Comparison of ENCODE assay signal across 9 mouse cellular contexts in genomic region chr1:161286726-161287310, GRCm38 (mm10). TPM values are rescaled to one million over a fixed set of nuclear protein-coding genes. Genes with fewer than 3 reads are reported as not detected.
DNase-seq lines count a peak whose midpoint lies in the region; ATAC-seq and TF ChIP-seq lines count a peak whose summit lies in the region.
"Had no signal": no experiment of that assay in that cellular context is flagged by ENCODE, and none has a peak within 500 bp of the region (broad histone marks: within the 10 kb centered on the region; RNA-seq: fewer than 3 reads in every experiment).

No protein-coding gene starts in this region.

- no peak overlapping the region for H3K4me2 ChIP-seq in forebrain, embryonic 11.5 days (ENCODE audit: low read depth, low read length, severe bottlenecking)
- H3K4me2 ChIP-seq in liver, embryonic 14.5 days (ENCODE audit: low read depth): no peak overlapping the region
- peak overlapping the region; percentile 22; the same call in 1 of the 2 replicates for H3K4me2 ChIP-seq in neural tube, embryonic 13.5 days
- H3K4me2 ChIP-seq: limb, embryonic 12.5 days had no signal

- no peak overlapping the region for H3K27ac ChIP-seq in ES-E14 (ENCODE audit: insufficient read depth, low read depth, low read length, poor library complexity, severe bottlenecking)
- no peak overlapping the region for H3K27ac ChIP-seq in forebrain, embryonic 11.5 days (ENCODE audit: low read depth, low read length)
- no peak overlapping the region for H3K27ac ChIP-seq in liver, embryonic 14.5 days
- H3K27ac ChIP-seq in neural tube, embryonic 13.5 days (replicated peaks): no peak overlapping the region
- H3K27ac ChIP-seq: limb, embryonic 12.5 days had no signal

- no peaks in the 10 kb centered on the region for H3K36me3 ChIP-seq in ES-E14 (ENCODE audit: control insufficient read depth, insufficient read depth, low read length, poor library complexity, severe bottlenecking)
- no peaks in the 10 kb centered on the region for H3K36me3 ChIP-seq in forebrain, embryonic 11.5 days (ENCODE audit: control insufficient read depth, insufficient read depth, low read length)
- H3K36me3 ChIP-seq in liver, embryonic 14.5 days (replicated peaks; ENCODE audit: control insufficient read depth, insufficient read depth, low read depth): no peaks in the 10 kb centered on the region
- H3K36me3 ChIP-seq in neural tube, embryonic 13.5 days: no peaks in the 10 kb centered on the region
- H3K36me3 ChIP-seq: limb, embryonic 12.5 days had no signal

- peak; percentile 84 for ATAC-seq in forebrain, embryonic 11.5 days (replicated peaks; ENCODE audit: low FRiP score)
- peak; percentile 73; the same call in 1 of the 2 replicates for ATAC-seq in liver, embryonic 14.5 days (ENCODE audit: insufficient read depth)
- ATAC-seq in neural tube, embryonic 13.5 days (ENCODE audit: low read depth): peak; percentile 59; the same call in 1 of the 2 replicates

- no peak overlapping the region for H3K9ac ChIP-seq in ES-E14 (ENCODE audit: insufficient read depth, low read depth, low read length, poor library complexity, severe bottlenecking)
- no peak overlapping the region for H3K9ac ChIP-seq in forebrain, embryonic 11.5 days (ENCODE audit: low read length)
- H3K9ac ChIP-seq in liver, embryonic 14.5 days (replicated peaks): no peak overlapping the region
- no peak overlapping the region for H3K9ac ChIP-seq in neural tube, embryonic 13.5 days
- H3K9ac ChIP-seq: limb, embryonic 12.5 days had no signal

- in situ Hi-C loops in ES-E14 (cut with MboI; ENCODE audit: low sequenced_read_pairs in 2 of 2, unreplicated experiment in 2 of 2): loop anchor here in 1 of 2 experiments (10.0 kb wide), 1 partner anchor 72 kb away; no protein-coding TSS in a partner anchor

- H3K9me3 ChIP-seq in ES-E14 (ENCODE audit: control insufficient read depth, insufficient read depth, low read depth, low read length): no peaks in the 10 kb centered on the region
- no peaks in the 10 kb centered on the region; the same call in 1 of the 2 replicates for H3K9me3 ChIP-seq in forebrain, embryonic 11.5 days (ENCODE audit: control insufficient read depth, low read length)
- no peaks in the 10 kb centered on the region for H3K9me3 ChIP-seq in liver, embryonic 14.5 days (ENCODE audit: control insufficient read depth, low read length)
- 0 out of 2 replicates have a peak, but pooled peaks cover 12% of the 10 kb centered on the region for H3K9me3 ChIP-seq in neural tube, embryonic 13.5 days

- TF ChIP-seq CTCF in liver, embryonic 14.5 days (IDR thresholded peaks at IDR 0.05; ENCODE audit: low read depth): peak; percentile 81

- 26% methylated on average over 11 of the region's 11 CpGs for WGBS in forebrain, embryonic 11.5 days
- WGBS in liver, embryonic 14.5 days (ENCODE audit: insufficient replicate concordance): 23% methylated on average over 11 of the region's 11 CpGs
- 35% methylated on average over 11 of the region's 11 CpGs for WGBS in neural tube, embryonic 13.5 days

- H3K27me3 ChIP-seq in forebrain, embryonic 11.5 days (ENCODE audit: control insufficient read depth, insufficient read depth, low read length): no peaks in the 10 kb centered on the region
- H3K27me3 ChIP-seq in liver, embryonic 14.5 days (ENCODE audit: control insufficient read depth, insufficient read depth, low read length): no peaks in the 10 kb centered on the region
- no peaks in the 10 kb centered on the region for H3K27me3 ChIP-seq in neural tube, embryonic 13.5 days
- H3K27me3 ChIP-seq: limb, embryonic 12.5 days had no signal

- no peak overlapping the region for H3K4me3 ChIP-seq in ES-E14 (ENCODE audit: insufficient read depth in 1 of 2, low read depth in 1 of 2, low read length in 2 of 2, poor library complexity in 1 of 2, severe bottlenecking in 1 of 2)
- no peak overlapping the region for H3K4me3 ChIP-seq in forebrain, embryonic 11.5 days (ENCODE audit: low read depth, low read length)
- H3K4me3 ChIP-seq in liver, embryonic 14.5 days (ENCODE audit: insufficient read depth in 1 of 2, low read depth in 2 of 2, low read length in 2 of 2): no peak overlapping the region
- H3K4me3 ChIP-seq in neural tube, embryonic 13.5 days: no peak overlapping the region
- H3K4me3 ChIP-seq: limb, embryonic 12.5 days had no signal

- peak; percentile 74 for DNase-seq in ES-E14 (ENCODE audit: low read depth, low spot score)
- peak; percentile 51 for DNase-seq in c-Kit-negative CD71-positive TER-119-positive erythroid progenitor cells, embryonic 14.5 days (ENCODE audit: low read depth, low spot score)
- DNase-seq in forebrain, embryonic 11.5 days (ENCODE audit: low spot score): peak; percentile 73
- peak; percentile 50 to 54 for DNase-seq in heart, postnatal 36 days
- DNase-seq in kidney, postnatal 4 days: peak; percentile 61 to 64
- peak; percentile 40 to 53 (median 43) for DNase-seq in liver, embryonic 14.5 days (ENCODE audit: low read depth in 3 of 3, low spot score in 3 of 3)
- DNase-seq in thymus, postnatal 0 days (ENCODE audit: low spot score): peak; percentile 75

- no peak for TF ChIP-seq EP300 in liver, embryonic 14.5 days (IDR thresholded peaks at IDR 0.05; ENCODE audit: low read depth)

- H3K4me1 ChIP-seq in ES-E14 (ENCODE audit: control insufficient read depth in 2 of 2, insufficient read depth in 2 of 2, low read length in 2 of 2, poor library complexity in 1 of 2): no peaks in the 10 kb centered on the region
- no peaks in the 10 kb centered on the region for H3K4me1 ChIP-seq in forebrain, embryonic 11.5 days (replicated peaks; ENCODE audit: control insufficient read depth, insufficient read depth, low read length)
- no peaks in the 10 kb centered on the region for H3K4me1 ChIP-seq in liver, embryonic 14.5 days (replicated peaks; ENCODE audit: control insufficient read depth in 2 of 2, insufficient read depth in 2 of 2, low read length in 1 of 2)
- H3K4me1 ChIP-seq in neural tube, embryonic 13.5 days (replicated peaks): no peaks in the 10 kb centered on the region; the same call in 1 of the 2 replicates
- H3K4me1 ChIP-seq: limb, embryonic 12.5 days had no signal

- intact Hi-C loops in heart, postnatal 36 days (cut with DNase I): loop anchor here (1.0 to 5.0 kb wide), 2 partner anchors 73 to 90 kb away; no protein-coding TSS in a partner anchor

TF ChIP-seq in ES-E14, 5 proteins besides CTCF, POLR2A, EP300 and RAD21:
- TF ChIP-seq HCFC1 (IDR thresholded peaks at IDR 0.05; ENCODE audit: borderline replicate concordance, insufficient read depth, low read length) (no peak), ZC3H11A (IDR thresholded peaks at IDR 0.05; ENCODE audit: borderline replicate concordance, low read depth, low read length) (peak; percentile 88)
TF ChIP-seq in ES-E14: peak in this region for 1.

RNA-seq across cellular contexts. Expression of gene Prdx6, which starts 35.8 kb away (rescaled TPM):
- total RNA-seq in ES-E14 (2012; rRNA removed): 268 and 390 TPM in 2 replicates
- 443 and 453 TPM in 2 replicates for polyA plus RNA-seq in forebrain, embryonic 11.5 days (2014; fragmentation: Nextera tagmentation; extraction: Ambion mirVana)
- total RNA-seq in heart, postnatal 36 days (2021): 100 to 1,000 TPM; 315 to 316 TPM
- 63.6 and 106 TPM in 2 replicates for polyA plus RNA-seq in liver, embryonic 14.5 days (2012; rRNA removed)
- polyA plus RNA-seq in liver, embryonic 14.5 days (2014; fragmentation: Nextera tagmentation; extraction: Ambion mirVana): 341 and 350 TPM in 2 replicates
- polyA plus RNA-seq in neural tube, embryonic 13.5 days (2015; fragmentation: Nextera tagmentation; extraction: Ambion mirVana): 220 and 230 TPM in 2 replicates
- 316 and 328 TPM in 2 replicates for polyA plus RNA-seq in thymus, postnatal 0 days (2015; fragmentation: Nextera tagmentation; extraction: Ambion mirVana)
